8 mouse cellular contexts compared by ENCODE assay signal in the genomic region with DNA sequence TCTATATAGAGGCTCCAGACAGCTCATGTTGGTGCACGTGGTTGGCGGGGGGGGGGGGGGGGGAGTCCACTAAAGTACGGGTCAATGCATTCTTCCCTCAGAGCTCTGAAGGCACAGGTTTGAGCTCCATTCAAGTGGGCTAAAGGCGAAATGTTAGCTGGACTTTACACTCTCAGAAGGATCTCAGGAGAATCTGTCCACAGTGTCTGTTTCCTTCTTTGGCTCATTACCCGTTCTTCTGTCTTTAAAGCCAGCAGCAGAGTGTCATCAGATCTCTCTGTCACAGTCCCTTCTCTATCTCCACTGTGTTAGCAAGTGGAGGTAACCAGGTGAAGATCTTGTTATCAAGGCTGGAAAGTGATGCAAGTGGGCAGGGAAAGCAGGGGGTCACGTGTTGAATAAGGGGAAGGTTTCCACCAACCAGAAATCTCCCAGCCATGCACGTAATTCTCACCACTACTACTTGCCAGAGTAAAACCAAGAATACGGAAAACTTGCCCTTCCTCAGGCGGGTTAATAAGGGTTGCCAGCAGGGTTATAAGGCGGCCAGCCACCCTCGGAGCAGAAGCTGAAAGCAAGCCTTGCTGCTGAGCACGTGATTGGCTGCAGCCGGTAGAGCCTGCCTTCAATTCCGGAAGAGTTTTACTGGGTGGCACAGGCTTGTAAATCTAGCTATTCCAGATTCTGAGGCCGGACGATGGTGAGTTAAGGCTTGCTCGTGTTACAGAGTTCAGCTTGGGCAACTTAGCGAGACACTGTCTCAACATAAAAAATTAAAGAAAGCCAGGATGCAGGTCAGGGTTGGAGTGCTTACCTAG.
DNase-seq lines count a peak whose midpoint lies in the region; ATAC-seq lines count a peak whose summit lies in the region.

No protein-coding gene starts in this region.

- peak overlapping the region; percentile 16 for H3K4me3 ChIP-seq in brown adipose tissue, adult 24 weeks (ENCODE audit: insufficient read depth, low read depth, low read length)
- peak overlapping the region; percentile 33 to 36 for H3K4me3 ChIP-seq in heart, embryonic 14.5 days (ENCODE audit: control insufficient read depth in 1 of 2, insufficient read depth in 1 of 2, low read depth in 1 of 2, low read length in 2 of 2)
- peak overlapping the region; percentile 85 for H3K4me3 ChIP-seq in megakaryocyte, embryonic 14.5 days (replicated peaks)
- peak overlapping the region; percentile 31 for H3K4me3 ChIP-seq in stomach, embryonic 16.5 days (replicated peaks; ENCODE audit: low read length)

- ATAC-seq in heart, embryonic 14.5 days (ENCODE audit: insufficient number of reproducible peaks, insufficient read depth, low FRiP score, low read depth), result no peak
- ATAC-seq in stomach, embryonic 16.5 days (ENCODE audit: insufficient read depth, low FRiP score), result peak; percentile 73

- H3K4me2 ChIP-seq in heart, embryonic 14.5 days (ENCODE audit: low read length), result peak overlapping the region; percentile 69
- peak overlapping the region; percentile 50 for H3K4me2 ChIP-seq in stomach, embryonic 16.5 days (ENCODE audit: low read depth, low read length)

- H3K9ac ChIP-seq in heart, embryonic 14.5 days (ENCODE audit: low read length), result no peak overlapping the region; the same call in 1 of the 2 replicates
- peak overlapping the region; percentile 43; the same call in 1 of the 2 replicates for H3K9ac ChIP-seq in stomach, embryonic 16.5 days (ENCODE audit: low read length)

- DNase-seq in right cerebral cortex, postnatal 10 days (ENCODE audit: low spot score in 2 of 2), result peak; percentile 21 to 36
- DNase-seq in right cerebral cortex, adult 18-20 months, result no peak
- peak; percentile 55 for DNase-seq in kidney, postnatal 14 days
- DNase-seq in cerebellum, adult 11-12 months, result no peak

- H3K27me3 ChIP-seq in heart, embryonic 14.5 days (ENCODE audit: control insufficient read depth, insufficient read depth, low read length), result 0 out of 2 replicates have a peak, but pooled peaks cover 4% of the 10 kb centered on the region
- peaks cover 26% of the 10 kb centered on the region for H3K27me3 ChIP-seq in megakaryocyte, embryonic 14.5 days (replicated peaks)
- no peaks in the 10 kb centered on the region; the same call in 1 of the 2 replicates for H3K27me3 ChIP-seq in stomach, embryonic 16.5 days (ENCODE audit: control insufficient read depth, insufficient read depth, low read length)

- H3K36me3 ChIP-seq in heart, embryonic 14.5 days (ENCODE audit: control insufficient read depth, insufficient read depth, low read length), result no peaks in the 10 kb centered on the region
- H3K36me3 ChIP-seq in megakaryocyte, embryonic 14.5 days (replicated peaks; ENCODE audit: low read length), result no peaks in the 10 kb centered on the region
- H3K36me3 ChIP-seq in stomach, embryonic 16.5 days (ENCODE audit: control insufficient read depth, insufficient read depth, low read length), result no peaks in the 10 kb centered on the region

- H3K4me1 ChIP-seq in brown adipose tissue, adult 24 weeks (ENCODE audit: control insufficient read depth, insufficient read depth, insufficient read length, low read length), result no peaks in the 10 kb centered on the region
- peaks cover 0 to 6% of the 10 kb centered on the region in 2 experiments; a peak in 2 of 4 replicates for H3K4me1 ChIP-seq in heart, embryonic 14.5 days (ENCODE audit: control insufficient read depth in 2 of 2, insufficient read depth in 2 of 2, low read length in 2 of 2)
- peaks cover 23% of the 10 kb centered on the region for H3K4me1 ChIP-seq in megakaryocyte, embryonic 14.5 days
- H3K4me1 ChIP-seq in stomach, embryonic 16.5 days (ENCODE audit: control insufficient read depth, insufficient read depth, low read length), result 0 out of 2 replicates have a peak, but pooled peaks cover 2% of the 10 kb centered on the region

- H3K9me3 ChIP-seq in heart, embryonic 14.5 days (ENCODE audit: control insufficient read depth, low read length), result no peaks in the 10 kb centered on the region
- H3K9me3 ChIP-seq in megakaryocyte, embryonic 14.5 days, result no peaks in the 10 kb centered on the region
- no peaks in the 10 kb centered on the region for H3K9me3 ChIP-seq in stomach, embryonic 16.5 days (replicated peaks; ENCODE audit: control insufficient read depth, low read length)

- 14% methylated on average over 17 of the region's 18 CpGs for WGBS in heart, embryonic 14.5 days
- 21% methylated on average over 18 of the region's 18 CpGs for WGBS in stomach, embryonic 16.5 days

- no peak overlapping the region for H3K27ac ChIP-seq in brown adipose tissue, adult 24 weeks (replicated peaks; ENCODE audit: low read depth, low read length)
- no peak overlapping the region for H3K27ac ChIP-seq in heart, embryonic 14.5 days (replicated peaks in 1 of 2; ENCODE audit: control insufficient read depth in 1 of 2, insufficient read depth in 1 of 2, low read depth in 2 of 2, low read length in 2 of 2)
- H3K27ac ChIP-seq in stomach, embryonic 16.5 days (ENCODE audit: low read length), result no peak overlapping the region; the same call in 1 of the 2 replicates

Comparison
In these comparisons a context has a peak if more than half of its experiments do, and no peak if none do; other contexts are left out.
1. DNase-seq: peak in right cerebral cortex, postnatal 10 days (2 of 2) and kidney, postnatal 14 days (single experiment); none in right cerebral cortex, adult 18-20 months (single experiment) and cerebellum, adult 11-12 months (single experiment).
2. H3K4me3 ChIP-seq: peak in every context shown above with its lines; median percentile 85 in megakaryocyte, embryonic 14.5 days; 34 in heart, embryonic 14.5 days; 31 in stomach, embryonic 16.5 days; 16 in brown adipose tissue, adult 24 weeks.